11 mouse cellular contexts compared by ENCODE assay signal in the genomic region with DNA sequence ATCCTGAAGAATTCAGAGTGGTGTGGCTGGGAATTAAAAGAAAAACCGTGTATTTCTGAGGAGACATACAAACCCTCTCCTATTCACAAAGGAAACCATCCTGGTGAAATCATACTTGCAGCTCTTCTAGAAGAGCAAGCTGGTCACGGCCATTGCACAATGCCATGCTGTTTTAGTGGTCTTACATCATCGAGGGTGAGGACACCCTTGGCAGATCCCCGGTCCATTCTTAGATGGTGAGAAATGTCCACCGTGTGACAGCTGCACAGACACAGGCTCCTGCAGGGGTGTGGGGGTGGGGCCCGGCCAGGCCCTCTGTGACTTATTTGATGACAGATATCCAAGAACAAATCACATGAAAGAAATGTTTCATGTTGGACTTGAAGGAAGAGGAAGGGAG. TPM values are rescaled to one million over a fixed set of nuclear protein-coding genes. Genes with fewer than 3 reads are reported as not detected.
DNase-seq lines count a peak whose midpoint lies in the region; ATAC-seq and TF ChIP-seq lines count a peak whose summit lies in the region.
"Had no signal": no experiment of that assay in that cellular context is flagged by ENCODE, and none has a peak within 500 bp of the region (broad histone marks: within the 10 kb centered on the region; RNA-seq: fewer than 3 reads in every experiment).

No protein-coding gene starts in this region.

- H3K4me1 ChIP-seq in limb, embryonic 14.5 days (ENCODE audit: control insufficient read depth, insufficient read depth, low read length), result no peaks in the 10 kb centered on the region
- H3K4me1 ChIP-seq in intestine, postnatal 0 days (replicated peaks; ENCODE audit: control insufficient read depth, insufficient read depth, low read length), result no peaks in the 10 kb centered on the region
- H3K4me1 ChIP-seq: forebrain, embryonic 13.5 days had no signal

- H3K27me3 ChIP-seq in limb, embryonic 14.5 days (ENCODE audit: control insufficient read depth, insufficient read depth, low read length), result no peaks in the 10 kb centered on the region
- H3K27me3 ChIP-seq in intestine, postnatal 0 days (replicated peaks; ENCODE audit: control insufficient read depth, insufficient read depth, low read length), result no peaks in the 10 kb centered on the region
- H3K27me3 ChIP-seq: forebrain, embryonic 13.5 days had no signal

- peak; percentile 79 for ATAC-seq in limb, embryonic 14.5 days (ENCODE audit: low FRiP score, low read depth)
- no peak for ATAC-seq in intestine, postnatal 0 days
- no peak for ATAC-seq in cerebellum, adult (ENCODE audit: insufficient number of reproducible peaks, low FRiP score, low TSS enrichment)
- ATAC-seq: forebrain, embryonic 13.5 days had no signal

- no peak for TF ChIP-seq CTCF in intestine, postnatal 0 days (IDR thresholded peaks at IDR 0.05; ENCODE audit: low read depth)

- peak; percentile 70 for DNase-seq in adrenal gland, adult 2 months
- no peak for DNase-seq in adrenal gland, adult 18-20 months (ENCODE audit: low spot score in 2 of 2)
- peak; percentile 71 for DNase-seq in 3134 (ENCODE audit: extremely low read depth, insufficient read length, low spot score)
- DNase-seq in gastrocnemius, adult 8-10 months (ENCODE audit: low spot score in 2 of 2), result peak; percentile 42 to 43
- peak; percentile 19 for DNase-seq in limb, embryonic 14.5 days (ENCODE audit: low spot score)
- DNase-seq in right cerebral cortex, adult 18-20 months, result no peak
- DNase-seq: layer of hippocampus, postnatal 36 days; thymus, postnatal 36 days had no signal

- no peaks in the 10 kb centered on the region for H3K9me3 ChIP-seq in limb, embryonic 14.5 days (ENCODE audit: control insufficient read depth, low read length)
- no peaks in the 10 kb centered on the region for H3K9me3 ChIP-seq in intestine, postnatal 0 days (ENCODE audit: control insufficient read depth)

- H3K4me2 ChIP-seq in limb, embryonic 14.5 days (replicated peaks; ENCODE audit: low read depth, low read length, severe bottlenecking), result no peak overlapping the region
- H3K4me2 ChIP-seq in intestine, postnatal 0 days (replicated peaks; ENCODE audit: low read depth), result no peak overlapping the region
- H3K4me2 ChIP-seq: forebrain, embryonic 13.5 days had no signal

- no peak for TF ChIP-seq POLR2A in limb, embryonic 14.5 days (IDR thresholded peaks at IDR 0.05; ENCODE audit: borderline replicate concordance, extremely low read depth, insufficient read depth, insufficient read length)

- no peaks in the 10 kb centered on the region for H3K36me3 ChIP-seq in limb, embryonic 14.5 days (ENCODE audit: control insufficient read depth, insufficient read depth, low read length)
- no peaks in the 10 kb centered on the region for H3K36me3 ChIP-seq in intestine, postnatal 0 days (ENCODE audit: control insufficient read depth, insufficient read depth)

- no peak overlapping the region for H3K9ac ChIP-seq in limb, embryonic 14.5 days (ENCODE audit: low read depth, low read length, severe bottlenecking)
- H3K9ac ChIP-seq in intestine, postnatal 0 days (ENCODE audit: low read depth, low read length), result no peak overlapping the region
- H3K9ac ChIP-seq: forebrain, embryonic 13.5 days had no signal

- WGBS in limb, embryonic 14.5 days, result 68% methylated on average over 6 of the region's 6 CpGs
- 56% methylated on average over 6 of the region's 6 CpGs for WGBS in intestine, postnatal 0 days

- no peak overlapping the region for H3K4me3 ChIP-seq in limb, embryonic 14.5 days (replicated peaks; ENCODE audit: low read length)
- no peak overlapping the region for H3K4me3 ChIP-seq in intestine, postnatal 0 days (ENCODE audit: low read depth, low read length)
- H3K4me3 ChIP-seq: forebrain, embryonic 13.5 days had no signal

- no peak overlapping the region for H3K27ac ChIP-seq in limb, embryonic 14.5 days (replicated peaks; ENCODE audit: low read depth, low read length)
- H3K27ac ChIP-seq in intestine, postnatal 0 days (ENCODE audit: low read depth, low read length), result no peak overlapping the region
- H3K27ac ChIP-seq: forebrain, embryonic 13.5 days had no signal

RNA-seq across cellular contexts. Expression of a gene that starts 8.9 kb away (rescaled TPM):
- 1 to 10 TPM; 1.1 to 1.6 TPM for total RNA-seq in adrenal gland, adult 2 months (2021)
- 0.13 and 0.33 TPM in 2 replicates for polyA plus RNA-seq in adrenal gland, adult 2 months (2012; rRNA removed)
- total RNA-seq in adrenal gland, adult 18-20 months (2021), result 1 to 10 TPM; 1.6 to 2.0 TPM
- total RNA-seq in gastrocnemius, adult 8-10 months (2022), result not detected
- polyA plus RNA-seq in limb, embryonic 14.5 days (2012; rRNA removed), result 0.29 and 0.34 TPM in 2 replicates
- 0.17 and 0.23 TPM in 2 replicates for polyA plus RNA-seq in limb, embryonic 14.5 days (2014; fragmentation: Nextera tagmentation; extraction: Ambion mirVana)
- 0.09 and 0.10 TPM in 2 replicates for polyA plus RNA-seq in intestine, postnatal 0 days (2015; fragmentation: Nextera tagmentation; extraction: Ambion mirVana)

RNA-seq across cellular contexts. Expression of a gene that starts 14.5 kb away (rescaled TPM):
- total RNA-seq in adrenal gland, adult 2 months (2021), result 1 to 10 TPM; 2.6 to 7.2 TPM
- polyA plus RNA-seq in adrenal gland, adult 2 months (2012; rRNA removed), result 0.45 and 0.57 TPM in 2 replicates
- total RNA-seq in adrenal gland, adult 18-20 months (2021), result 1 to 10 TPM; 3.5 to 4.0 TPM
- total RNA-seq in gastrocnemius, adult 8-10 months (2022), result under 1 TPM in 1 of 4 experiments, not detected in 3; 0.07 TPM
- polyA plus RNA-seq in limb, embryonic 14.5 days (2012; rRNA removed), result 0.33 and 0.49 TPM in 2 replicates
- polyA plus RNA-seq in limb, embryonic 14.5 days (2014; fragmentation: Nextera tagmentation; extraction: Ambion mirVana), result 0.43 and 0.58 TPM in 2 replicates
- polyA plus RNA-seq in intestine, postnatal 0 days (2015; fragmentation: Nextera tagmentation; extraction: Ambion mirVana), result 2.0 and 2.2 TPM in 2 replicates

RNA-seq across cellular contexts. Expression of a gene that starts 18.5 kb away (rescaled TPM):
- 10 to 100 TPM; 13.6 to 28.9 TPM for total RNA-seq in adrenal gland, adult 2 months (2021)
- 7.3 and 7.5 TPM in 2 replicates for polyA plus RNA-seq in adrenal gland, adult 2 months (2012; rRNA removed)
- total RNA-seq in adrenal gland, adult 18-20 months (2021), result 10 to 100 TPM; 18.3 TPM
- total RNA-seq in gastrocnemius, adult 8-10 months (2022), result under 1 TPM; 0.60 to 0.94 (median 0.76) TPM
- 39.7 and 40.7 TPM in 2 replicates for polyA plus RNA-seq in limb, embryonic 14.5 days (2012; rRNA removed)
- polyA plus RNA-seq in limb, embryonic 14.5 days (2014; fragmentation: Nextera tagmentation; extraction: Ambion mirVana), result 25.5 and 27.2 TPM in 2 replicates
- polyA plus RNA-seq in intestine, postnatal 0 days (2015; fragmentation: Nextera tagmentation; extraction: Ambion mirVana), result 3.6 and 4.0 TPM in 2 replicates

RNA-seq across cellular contexts. Expression of a gene that starts 29.5 kb away (rescaled TPM):
- total RNA-seq in adrenal gland, adult 2 months (2021), result 10 to 100 TPM; 19.7 to 47.9 TPM
- 9.9 and 10.9 TPM in 2 replicates for polyA plus RNA-seq in adrenal gland, adult 2 months (2012; rRNA removed)
- 10 to 100 TPM; 24.4 to 33.3 TPM for total RNA-seq in adrenal gland, adult 18-20 months (2021)
- total RNA-seq in gastrocnemius, adult 8-10 months (2022), result under 1 TPM; 0.24 to 0.76 (median 0.41) TPM
- 12.8 and 13.9 TPM in 2 replicates for polyA plus RNA-seq in limb, embryonic 14.5 days (2012; rRNA removed)
- polyA plus RNA-seq in limb, embryonic 14.5 days (2014; fragmentation: Nextera tagmentation; extraction: Ambion mirVana), result 16.5 and 18.8 TPM in 2 replicates
- polyA plus RNA-seq in intestine, postnatal 0 days (2015; fragmentation: Nextera tagmentation; extraction: Ambion mirVana), result 3.3 and 3.6 TPM in 2 replicates

RNA-seq across cellular contexts. Expression of a gene that starts 50.1 kb away (rescaled TPM):
- 100 to 1,000 TPM; 254 to 261 TPM for total RNA-seq in adrenal gland, adult 2 months (2021)
- 402 and 408 TPM in 2 replicates for polyA plus RNA-seq in adrenal gland, adult 2 months (2012; rRNA removed)
- total RNA-seq in adrenal gland, adult 18-20 months (2021), result 100 to 1,000 TPM; 227 to 234 TPM
- total RNA-seq in gastrocnemius, adult 8-10 months (2022), result 100 to 1,000 TPM; 386 to 534 (median 424) TPM
- polyA plus RNA-seq in limb, embryonic 14.5 days (2012; rRNA removed), result 281 and 320 TPM in 2 replicates
- 156 and 164 TPM in 2 replicates for polyA plus RNA-seq in limb, embryonic 14.5 days (2014; fragmentation: Nextera tagmentation; extraction: Ambion mirVana)
- polyA plus RNA-seq in intestine, postnatal 0 days (2015; fragmentation: Nextera tagmentation; extraction: Ambion mirVana), result 236 and 241 TPM in 2 replicates

Comparison
In these comparisons a context has a peak if more than half of its experiments do, and no peak if none do; other contexts are left out.
1. DNase-seq: peak in adrenal gland, adult 2 months (single experiment), 3134 (single experiment), gastrocnemius, adult 8-10 months (2 of 2) and limb, embryonic 14.5 days (single experiment); none in adrenal gland, adult 18-20 months (0 of 2) and right cerebral cortex, adult 18-20 months (single experiment).
2. RNA of a gene that starts 18.5 kb away (total RNA-seq): 13.6 to 28.9 TPM in adrenal gland, adult 2 months and 18.3 TPM in adrenal gland, adult 18-20 months; 0.60 to 0.94 TPM in gastrocnemius, adult 8-10 months; every median in the first group is over 4 times any median in the second.